Mouse (Mus musculus): ENCODE results near the gene Dynlt1b.
"Not testable (repeated sequence)": the region's sequence is repeated elsewhere in the genome, so short reads cannot be mapped to it uniquely, and the experiment has no call there.

Gene Dynlt1b

GRCm38 (mm10) chr17:6429945-6430344 lies at the start of gene Dynlt1b:
Gene Dynlt1b, plus strand, starts transcription at chr17:6430112.
- in situ Hi-C loops (cut with MboI; ENCODE audit: low sequenced_read_pairs) = not testable (repeated sequence)

DNA sequence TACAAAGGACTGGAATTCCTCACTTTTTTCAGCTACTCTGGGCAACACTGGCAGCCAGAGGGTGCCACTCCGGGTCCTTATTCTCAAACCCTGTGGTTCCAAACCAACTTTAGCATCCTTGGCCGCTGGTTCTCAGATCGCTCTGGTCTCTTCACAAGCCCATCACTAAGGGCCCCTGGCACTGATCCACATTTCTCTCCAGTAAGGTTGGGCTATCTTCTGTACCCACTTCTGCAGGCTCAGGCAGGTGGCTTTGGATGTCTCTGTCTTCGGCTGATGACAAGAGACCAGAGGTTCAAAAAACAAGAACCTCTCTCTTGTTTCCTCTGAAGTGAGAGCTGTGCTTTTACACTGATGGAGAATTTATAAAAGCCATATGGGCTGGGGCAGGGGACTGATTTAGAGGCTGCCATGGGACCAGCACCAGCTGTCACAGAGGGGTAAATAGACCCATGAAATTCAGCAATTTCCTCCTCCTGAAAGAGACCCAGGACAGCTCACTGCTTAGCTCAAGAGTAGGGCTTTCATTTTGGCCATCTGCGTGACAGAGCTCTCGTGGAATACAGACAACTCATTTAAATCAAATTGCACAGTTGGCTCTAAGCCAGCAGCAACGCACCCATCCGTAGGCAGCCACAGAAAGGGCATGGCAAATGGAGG lies 49.6 kb upstream of the Dynlt1b start:
- in situ Hi-C loops (cut with MboI; ENCODE audit: low sequenced_read_pairs) = not testable (repeated sequence)

DNA sequence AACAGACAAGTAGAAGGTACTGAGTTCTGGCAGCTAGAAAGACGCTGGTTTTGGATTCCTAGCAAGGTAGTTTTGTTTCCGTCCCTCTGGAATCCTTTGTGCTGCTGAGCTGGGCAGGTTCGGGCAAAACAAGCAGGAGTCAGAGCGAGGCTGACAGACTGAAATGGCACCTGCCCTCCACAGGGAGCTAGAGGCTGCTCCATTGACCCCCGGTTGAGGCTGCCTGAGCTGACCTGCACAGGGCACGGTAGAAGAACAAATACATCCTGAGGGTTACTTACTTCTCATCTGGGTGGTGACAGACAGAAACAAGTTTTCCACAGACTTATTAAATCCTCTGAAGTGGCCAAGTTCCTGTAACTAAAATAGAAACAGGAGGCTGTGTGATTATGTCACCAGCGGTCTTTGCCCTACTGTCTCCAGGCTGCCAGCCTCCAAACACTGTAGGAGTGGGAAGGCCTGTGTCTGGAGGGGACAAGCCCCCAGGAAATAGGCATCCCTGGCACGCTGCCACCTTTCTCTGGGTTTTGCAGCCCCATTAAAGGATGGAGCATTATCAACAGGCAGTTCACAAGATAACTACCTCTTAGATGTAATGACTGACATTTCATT lies 48.7 kb upstream of the Dynlt1b start:
- in situ Hi-C loops (cut with MboI; ENCODE audit: low sequenced_read_pairs) = not testable (repeated sequence)

GRCm38 (mm10) chr17:6386927-6387326 lies 43.0 kb upstream of the Dynlt1b start:
- in situ Hi-C loops (cut with MboI; ENCODE audit: low sequenced_read_pairs) = not testable (repeated sequence)

DNA sequence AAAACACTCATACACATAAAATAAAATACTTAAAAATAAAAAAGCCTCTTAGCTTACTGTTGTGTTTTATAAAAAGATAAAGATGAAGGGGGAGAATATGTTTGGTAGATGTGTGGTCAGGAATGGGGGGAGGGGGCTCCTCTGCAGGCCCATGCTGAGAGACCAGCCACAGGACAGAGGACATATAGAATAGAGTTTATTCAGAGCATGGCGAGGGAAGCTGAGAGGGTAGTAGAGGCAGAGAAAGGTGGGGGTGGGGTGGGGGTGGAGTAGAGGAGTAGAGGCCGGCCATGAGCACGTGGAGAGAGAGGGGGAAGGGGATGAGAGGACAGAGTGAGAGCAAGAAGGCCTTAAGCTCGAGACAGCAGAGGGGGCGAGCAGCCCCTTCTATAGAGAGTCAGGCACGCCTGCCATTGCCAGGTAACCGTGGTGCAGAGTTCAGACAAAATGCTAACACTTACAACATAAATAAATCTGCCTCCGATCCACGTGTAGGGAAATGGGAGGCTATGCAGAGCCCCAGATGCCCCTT lies 42.5 kb upstream of the Dynlt1b start:
- in situ Hi-C loops (cut with MboI; ENCODE audit: low sequenced_read_pairs) = not testable (repeated sequence)

GRCm38 (mm10) chr17:6389463-6389862 lies 40.4 kb upstream of the Dynlt1b start:
- in situ Hi-C loops (cut with MboI; ENCODE audit: low sequenced_read_pairs) = not testable (repeated sequence)

- in situ Hi-C loops (cut with MboI; ENCODE audit: low sequenced_read_pairs) = not testable (repeated sequence)
Measured at GRCm38 (mm10) chr17:6390731-6391130, 39.2 kb upstream of the Dynlt1b start.

DNA sequence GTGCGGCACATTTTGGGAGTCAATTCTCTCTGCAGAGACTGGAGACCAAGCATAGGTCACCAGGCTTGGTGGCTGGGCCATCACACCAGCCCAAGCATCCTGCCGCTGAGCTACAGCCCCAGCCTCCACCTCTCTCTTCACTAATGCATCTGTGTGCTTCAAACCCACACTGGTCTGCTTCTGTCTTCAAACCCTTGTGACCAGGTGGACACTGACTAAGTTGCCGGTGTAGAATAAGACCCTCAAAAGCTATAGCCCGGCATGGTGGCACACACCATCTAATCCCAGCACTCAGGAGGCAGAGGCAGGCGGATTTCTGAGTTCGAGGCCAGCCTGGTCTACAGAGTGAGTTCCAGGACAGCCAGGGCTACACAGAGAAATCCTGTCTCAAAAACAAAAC lies 38.2 kb upstream of the Dynlt1b start:
- in situ Hi-C loops (cut with MboI; ENCODE audit: low sequenced_read_pairs) = not testable (repeated sequence)

DNA sequence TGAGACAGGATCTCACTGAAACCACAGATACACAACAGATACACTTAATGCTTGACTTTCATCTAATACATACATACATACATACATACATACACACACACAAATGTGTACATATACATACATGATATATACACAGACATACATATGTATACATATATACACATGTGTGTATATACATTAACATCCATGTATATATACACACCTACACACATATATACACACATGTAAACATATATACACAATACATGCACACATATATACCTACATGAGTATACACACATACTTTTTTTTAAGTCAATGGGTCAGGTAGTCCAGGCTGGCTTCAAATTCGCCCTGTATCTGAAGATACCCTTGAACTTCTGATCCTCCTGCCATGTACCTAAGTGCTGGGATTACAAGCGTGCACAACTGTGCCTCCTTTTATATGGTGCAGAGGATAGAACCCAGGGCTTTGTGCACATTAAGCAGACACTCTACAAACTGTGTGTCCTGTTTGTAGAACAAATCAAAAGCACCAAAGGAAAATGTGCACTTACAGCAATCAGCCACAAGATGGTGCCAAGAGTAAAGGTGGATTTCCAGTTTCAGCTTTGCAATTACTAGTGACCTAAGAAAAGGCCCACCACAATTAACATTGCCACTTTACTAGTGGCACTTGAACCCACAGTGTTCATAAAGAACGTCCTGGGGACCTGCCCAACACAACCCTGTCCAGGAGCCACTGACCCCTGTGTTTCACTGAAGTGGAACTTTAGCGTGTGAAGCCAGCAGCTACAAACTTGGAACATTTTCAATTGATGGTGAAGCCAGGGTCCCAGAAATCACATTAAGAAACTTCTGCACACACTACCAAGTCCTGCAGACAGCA lies 37.2 kb upstream of the Dynlt1b start:
- in situ Hi-C loops (cut with MboI; ENCODE audit: low sequenced_read_pairs) = not testable (repeated sequence)

DNA sequence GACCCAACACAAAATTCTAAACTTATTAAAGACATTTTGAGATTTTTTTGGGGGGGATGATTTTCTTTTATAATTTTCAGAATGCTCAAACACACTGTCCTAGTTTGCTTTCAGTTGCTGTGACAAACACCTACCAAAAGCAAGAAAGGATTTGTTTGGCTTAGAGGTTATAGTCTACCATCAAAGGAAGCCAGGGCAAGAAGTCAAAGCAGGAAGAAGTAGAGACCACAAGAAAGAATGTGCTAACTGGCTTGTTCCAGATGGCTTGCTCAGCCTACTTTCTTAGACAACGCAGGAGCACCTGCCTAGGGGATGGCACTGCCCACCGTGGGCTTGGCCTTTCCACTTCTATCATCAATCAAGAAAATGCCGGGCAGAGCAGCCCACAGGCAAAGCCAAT lies 31.8 kb upstream of the Dynlt1b start:
- in situ Hi-C loops (cut with MboI; ENCODE audit: low sequenced_read_pairs) = not testable (repeated sequence)

DNA sequence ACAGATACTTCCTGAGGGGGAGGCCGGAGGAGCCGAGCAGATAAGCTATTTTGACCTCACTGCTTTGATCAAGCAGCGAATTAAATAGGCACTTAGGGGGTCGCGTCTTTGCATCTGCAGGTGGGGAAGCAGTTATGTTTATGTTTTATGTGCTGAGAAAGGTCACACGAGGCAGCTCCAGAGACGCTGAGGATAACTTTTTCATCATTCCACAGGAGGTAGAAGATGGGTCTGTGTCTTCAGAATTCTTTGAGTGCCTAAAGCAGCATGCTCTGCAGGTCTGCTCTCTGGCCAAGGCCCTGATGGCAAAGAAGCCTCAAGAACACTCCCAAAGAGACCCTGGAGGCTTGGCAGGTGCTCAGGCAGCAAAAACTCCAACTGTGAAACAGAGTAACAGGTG lies 31.1 kb upstream of the Dynlt1b start:
- in situ Hi-C loops (cut with MboI; ENCODE audit: low sequenced_read_pairs) = not testable (repeated sequence)

- in situ Hi-C loops (cut with MboI; ENCODE audit: low sequenced_read_pairs) = not testable (repeated sequence)
Measured at GRCm38 (mm10) chr17:6399281-6400096, 30.4 kb upstream of the Dynlt1b start.

DNA sequence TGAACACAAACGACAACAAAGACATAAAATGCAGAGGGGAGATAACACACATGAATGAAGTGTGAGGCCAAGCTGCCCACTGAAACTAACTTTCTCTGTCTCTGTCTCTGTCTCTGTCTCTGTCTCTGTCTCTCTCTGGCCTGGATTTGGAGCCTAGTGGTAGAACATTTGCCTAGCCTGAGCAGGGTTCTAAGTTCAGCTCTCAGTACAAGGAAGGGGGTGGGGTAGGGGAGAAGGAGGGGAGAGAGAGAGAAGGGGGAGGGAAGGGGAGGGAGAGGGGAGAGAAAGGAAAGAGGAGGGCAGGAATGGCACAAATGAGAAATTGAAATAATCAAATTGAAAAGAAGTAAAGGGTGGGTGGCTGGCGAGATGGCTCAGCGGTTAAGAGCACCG lies 29.8 kb upstream of the Dynlt1b start:
- in situ Hi-C loops (cut with MboI; ENCODE audit: low sequenced_read_pairs) = not testable (repeated sequence)

DNA sequence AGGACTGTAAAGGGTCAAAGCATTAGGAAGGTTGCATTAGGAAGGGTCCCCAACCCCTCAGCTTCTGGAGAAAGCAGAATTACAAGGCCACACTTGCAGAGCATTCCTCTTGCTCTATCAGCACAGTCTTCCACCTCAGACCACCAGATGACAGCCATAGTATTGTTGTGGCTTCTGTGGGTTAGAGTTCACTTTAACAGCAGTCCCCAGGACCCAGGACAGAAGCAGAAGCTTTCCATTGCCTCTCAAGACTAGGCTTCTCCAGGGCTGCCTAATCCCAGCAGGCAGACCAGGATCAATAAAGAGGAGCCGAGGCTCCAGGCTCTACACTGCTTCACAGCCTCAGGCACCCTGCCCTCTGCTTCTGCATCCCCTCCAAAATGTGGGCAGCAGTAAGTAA lies 25.4 kb upstream of the Dynlt1b start:
- in situ Hi-C loops (cut with MboI; ENCODE audit: low sequenced_read_pairs) = not testable (repeated sequence)

- in situ Hi-C loops (cut with MboI; ENCODE audit: low sequenced_read_pairs) = not testable (repeated sequence)
Measured at GRCm38 (mm10) chr17:6406972-6407371, 22.9 kb upstream of the Dynlt1b start.

DNA sequence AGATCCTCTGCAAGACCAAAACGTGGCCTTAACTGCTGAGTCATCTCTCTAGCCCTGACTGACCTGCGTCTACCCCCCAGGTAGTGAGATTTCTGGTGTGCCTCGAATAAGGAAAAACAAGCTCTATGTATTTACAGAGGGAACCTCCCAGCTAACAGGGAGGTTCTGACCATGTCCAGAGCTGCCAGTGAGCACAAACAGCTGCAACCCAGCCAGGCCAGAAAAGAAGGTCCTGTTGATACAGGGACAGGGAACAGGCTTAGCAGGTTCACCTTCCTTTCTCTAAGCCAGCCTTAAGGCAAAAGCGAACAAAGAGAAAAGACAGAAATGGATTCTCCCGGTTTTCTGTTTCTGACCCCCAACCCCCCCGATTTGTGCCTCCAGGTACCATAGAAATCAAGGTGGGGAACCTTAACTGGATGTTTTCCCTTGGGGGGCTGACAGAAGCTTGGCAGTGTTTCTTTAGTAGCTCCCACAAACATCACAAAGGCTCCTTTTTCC lies 19.1 kb upstream of the Dynlt1b start:
- in situ Hi-C loops (cut with MboI; ENCODE audit: low sequenced_read_pairs) = not testable (repeated sequence)

DNA sequence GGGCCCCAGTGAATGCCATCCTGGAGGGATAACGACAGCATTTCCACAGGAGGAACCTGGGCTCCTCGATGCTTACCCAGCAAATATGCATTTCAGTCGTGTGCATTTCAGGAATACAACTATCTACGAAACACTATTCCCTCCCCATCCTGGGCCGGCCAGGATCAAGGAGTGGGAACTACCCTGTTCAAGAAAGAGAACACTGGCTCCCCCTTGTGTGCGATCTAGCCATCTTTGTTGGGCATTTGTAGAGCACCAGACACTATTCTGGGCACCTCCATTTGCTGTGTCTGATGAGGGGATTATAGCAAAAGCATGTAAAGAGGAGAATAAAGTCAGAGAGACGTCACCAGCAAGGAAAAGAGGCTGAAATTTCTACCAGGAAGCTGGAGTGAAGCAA lies 12.8 kb upstream of the Dynlt1b start:
- in situ Hi-C loops (cut with MboI; ENCODE audit: low sequenced_read_pairs) = not testable (repeated sequence)

DNA sequence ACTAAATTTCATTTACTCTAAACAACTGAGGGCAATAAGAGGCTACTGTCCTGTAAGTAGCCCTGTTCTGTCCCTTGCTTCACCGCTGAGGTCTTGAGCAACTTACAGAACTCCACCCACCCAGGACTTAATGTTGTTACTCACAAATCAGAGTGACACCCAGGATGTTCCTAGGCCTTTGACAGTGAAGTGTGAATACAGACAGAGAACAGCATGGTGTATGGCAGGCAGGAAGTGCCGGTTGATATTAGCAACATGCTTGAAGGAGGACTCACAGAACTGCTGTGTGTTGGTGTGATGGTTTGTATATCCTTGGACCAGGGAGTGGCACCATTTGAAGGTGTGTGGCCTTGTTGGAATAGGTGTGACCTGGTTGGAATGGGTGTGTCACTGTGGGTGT lies 9.4 kb upstream of the Dynlt1b start:
- in situ Hi-C loops (cut with MboI; ENCODE audit: low sequenced_read_pairs) = not testable (repeated sequence)

DNA sequence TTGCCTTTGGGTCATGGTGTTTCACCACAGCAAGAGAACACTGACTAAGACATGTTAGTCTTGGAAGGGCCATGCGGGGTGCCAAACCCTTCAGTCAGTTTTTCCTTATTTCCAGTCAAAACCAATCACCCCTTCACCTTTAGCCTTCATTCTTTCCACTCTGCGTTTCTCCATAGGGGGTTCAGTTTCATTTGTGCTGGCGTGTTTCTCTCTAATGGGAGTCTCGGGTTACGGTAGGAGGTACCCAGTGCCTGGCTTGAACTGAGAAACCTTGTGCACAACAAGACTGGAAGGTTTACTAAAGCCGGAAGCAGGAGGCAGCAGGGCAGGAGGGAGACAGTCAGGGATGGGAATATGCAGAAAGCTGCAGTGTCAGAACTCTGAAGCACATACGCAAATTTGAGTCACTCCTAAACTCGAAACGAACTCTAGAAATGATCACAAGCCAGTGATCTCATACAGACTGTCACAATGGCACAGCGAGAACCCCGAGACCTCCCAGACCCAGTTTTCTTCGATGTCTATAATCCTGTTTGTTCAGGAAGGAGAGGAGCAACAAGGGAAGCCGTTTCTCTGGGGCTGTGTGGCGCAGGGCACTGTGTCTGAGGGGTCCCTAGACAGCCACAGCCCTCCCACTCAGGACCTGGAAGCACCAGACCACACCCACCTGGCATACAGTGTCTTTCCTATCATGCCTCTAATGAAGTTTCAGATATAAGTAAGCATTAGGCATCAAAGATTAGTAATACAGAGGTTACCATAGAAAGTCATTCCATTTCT lies 8.2 kb upstream of the Dynlt1b start:
- in situ Hi-C loops (cut with MboI; ENCODE audit: low sequenced_read_pairs) = not testable (repeated sequence)

DNA sequence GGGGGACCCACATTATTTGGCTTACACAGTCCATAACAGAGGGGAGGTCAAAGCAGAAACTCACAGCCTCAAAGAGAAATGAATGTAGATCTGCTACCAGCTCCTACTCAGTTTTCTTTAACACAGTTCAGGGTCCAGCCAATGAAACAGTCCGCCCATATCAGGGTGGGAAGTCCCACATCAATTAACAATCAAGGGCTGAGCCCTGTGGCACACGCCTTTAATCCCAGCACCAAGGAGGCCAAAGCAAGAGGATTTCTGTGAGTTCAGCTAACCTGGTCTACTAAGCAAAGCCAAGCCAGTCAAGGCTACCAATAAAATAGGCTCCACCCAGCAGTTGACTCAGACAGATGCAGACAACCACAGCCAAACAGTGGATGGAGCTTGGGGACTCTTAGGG lies 7.5 kb upstream of the Dynlt1b start:
- in situ Hi-C loops (cut with MboI; ENCODE audit: low sequenced_read_pairs) = not testable (repeated sequence)
